Mouse (Mus musculus): Measurements from ENCODE around the gene Tfap2d.

The Tfap2d gene

GRCm38 (mm10) chr1:19102631-19103030, at the start of gene Tfap2d:
TSS of gene Tfap2d (plus strand) at chr1:19103022.
- no peak for DNase-seq (ENCODE audit: low spot score)

- DNase-seq (ENCODE audit: low spot score) = no peak
Measured at GRCm38 (mm10) chr1:19056300-19056699, 46.5 kb upstream of the Tfap2d start.

- no peak for DNase-seq (ENCODE audit: low spot score)
Measured at GRCm38 (mm10) chr1:19056861-19057260, 46.0 kb upstream of the Tfap2d start.

- no peak for DNase-seq (ENCODE audit: low spot score)
Measured at GRCm38 (mm10) chr1:19088078-19088477, 14.7 kb upstream of the Tfap2d start.

- DNase-seq (ENCODE audit: low spot score) = no peak
Measured at GRCm38 (mm10) chr1:19096921-19097320, 5.9 kb upstream of the Tfap2d start.

- DNase-seq (ENCODE audit: low spot score) = no peak
Measured at GRCm38 (mm10) chr1:19103316-19103715, 494 bp downstream of the Tfap2d start.

GRCm38 (mm10) chr1:19103776-19104142, 937 bp downstream of the Tfap2d start:
- DNase-seq (ENCODE audit: low spot score) = no peak

GRCm38 (mm10) chr1:19104143-19104857, 1.5 kb downstream of the Tfap2d start:
- no peak for DNase-seq (ENCODE audit: low spot score)

GRCm38 (mm10) chr1:19106401-19106800, 3.6 kb downstream of the Tfap2d start:
- no peak for DNase-seq (ENCODE audit: low spot score)

- DNase-seq (ENCODE audit: low spot score) = no peak
Measured at GRCm38 (mm10) chr1:19106841-19107800, 4.3 kb downstream of the Tfap2d start.

- DNase-seq (ENCODE audit: low spot score) = no peak
Measured at GRCm38 (mm10) chr1:19107801-19108200, 5.0 kb downstream of the Tfap2d start.

GRCm38 (mm10) chr1:19109711-19110110, 6.9 kb downstream of the Tfap2d start:
- no peak for DNase-seq (ENCODE audit: low spot score)

- DNase-seq (ENCODE audit: low spot score) = no peak
Measured at GRCm38 (mm10) chr1:19110211-19110610, 7.4 kb downstream of the Tfap2d start.

GRCm38 (mm10) chr1:19111020-19111419, 8.2 kb downstream of the Tfap2d start:
- DNase-seq (ENCODE audit: low spot score) = no peak

GRCm38 (mm10) chr1:19178742-19179397, 76.0 kb downstream of the Tfap2d start:
- DNase-seq (ENCODE audit: low spot score) = peak; percentile 2

- DNase-seq (ENCODE audit: low spot score) = peak; percentile 1
Measured at GRCm38 (mm10) chr1:19205649-19206048, 102.8 kb downstream of the Tfap2d start.

- DNase-seq (ENCODE audit: low spot score) = no peak
Measured at GRCm38 (mm10) chr1:19206194-19206593, 103.4 kb downstream of the Tfap2d start.

- no peak for DNase-seq (ENCODE audit: low spot score)
Measured at GRCm38 (mm10) chr1:19207611-19208010, 104.8 kb downstream of the Tfap2d start.

- DNase-seq (ENCODE audit: low spot score) = no peak
Measured at GRCm38 (mm10) chr1:19208641-19209358, 106.0 kb downstream of the Tfap2d start, which contains the start of gene Tfap2b. TSS of gene Tfap2b (plus strand) at chr1:19208914.

GRCm38 (mm10) chr1:19209359-19209745, 106.5 kb downstream of the Tfap2d start:
- no peak for DNase-seq (ENCODE audit: low spot score)

- DNase-seq (ENCODE audit: low spot score) = no peak
Measured at GRCm38 (mm10) chr1:19209776-19210175, 107.0 kb downstream of the Tfap2d start.
